Mouse (Mus musculus) T-helper 2 cell (primary cell): ENCODE measurements around the gene Megf8.

ENCODE experiments used
- in situ Hi-C: fragments of 300-600 bp; cut with MboI, MseI; formaldehyde crosslinking; loops from one replicate; pipeline ENCODE4 v1.15.1; 2025; ENCODE audit warnings: high pct_unique_total_duplicates

Gene Megf8

GRCm38 (mm10) chr7:25326233-25326632 lies 9.3 kb downstream of the Megf8 start:
- in situ Hi-C loops: loop anchor here (5.0 kb wide), 1 partner anchor 36 kb away; no protein-coding TSS in a partner anchor

GRCm38 (mm10) chr7:25333596-25334307 lies 16.8 kb downstream of the Megf8 start:
- in situ Hi-C loops: loop anchor here (10.0 kb wide), 1 partner anchor 231 kb away; no protein-coding TSS in a partner anchor

- in situ Hi-C loops: loop anchor here (10.0 kb wide), 1 partner anchor 230 kb away; no protein-coding TSS in a partner anchor
These were observed 17.5 kb downstream of the Megf8 start for GRCm38 (mm10) chr7:25334472-25334871.

- in situ Hi-C loops: loop anchor here (10.0 kb wide), 1 partner anchor 225 kb away; no protein-coding TSS in a partner anchor
These were observed 22.4 kb downstream of the Megf8 start for GRCm38 (mm10) chr7:25339329-25339728.

GRCm38 (mm10) chr7:25341000-25341784 lies 24.2 kb downstream of the Megf8 start:
- in situ Hi-C loops: no loop called here

- in situ Hi-C loops: no loop called here
These were observed 31.9 kb downstream of the Megf8 start for GRCm38 (mm10) chr7:25348861-25349260.

- in situ Hi-C loops: loop anchor here (10.0 kb wide), 1 partner anchor 704 kb away; no protein-coding TSS in a partner anchor
These were observed 41.8 kb downstream of the Megf8 start for GRCm38 (mm10) chr7:25358721-25359206.

- in situ Hi-C loops: loop anchor here (5.0 kb wide), 1 partner anchor 36 kb away; no protein-coding TSS in a partner anchor
These were observed 46.2 kb downstream of the Megf8 start for GRCm38 (mm10) chr7:25363151-25363550.

- in situ Hi-C loops: loop anchor here (5.0 kb wide), 1 partner anchor 36 kb away; no protein-coding TSS in a partner anchor
These were observed 46.7 kb downstream of the Megf8 start for GRCm38 (mm10) chr7:25363632-25364031.

- in situ Hi-C loops: no loop called here
These were observed 49.1 kb downstream of the Megf8 start for GRCm38 (mm10) chr7:25365937-25366625.

GRCm38 (mm10) chr7:25367632-25368293 lies 50.8 kb downstream of the Megf8 start:
- in situ Hi-C loops: no loop called here

- in situ Hi-C loops: no loop called here
These were observed 51.4 kb downstream of the Megf8 start for GRCm38 (mm10) chr7:25368333-25368732.

- in situ Hi-C loops: no loop called here
These were observed 52.2 kb downstream of the Megf8 start, which contains the start of gene Cnfn for GRCm38 (mm10) chr7:25369058-25369749. Gene Cnfn, minus strand, starts transcription at chr7:25369724.

- in situ Hi-C loops: no loop called here
These were observed 55.5 kb downstream of the Megf8 start for GRCm38 (mm10) chr7:25372441-25372840.

- in situ Hi-C loops: loop anchor here (25.0 kb wide), 1 partner anchor 1961 kb away; the partner anchor contains the start of gene Ltbp4
These were observed 59.6 kb downstream of the Megf8 start for GRCm38 (mm10) chr7:25376556-25376955.

- in situ Hi-C loops: loop anchor here (25.0 kb wide), 1 partner anchor 1960 kb away; the partner anchor contains the start of gene Ltbp4
These were observed 60.2 kb downstream of the Megf8 start for GRCm38 (mm10) chr7:25377100-25377700.

- in situ Hi-C loops: loop anchor here (25.0 kb wide), 1 partner anchor 1959 kb away; the partner anchor contains the start of gene Ltbp4
These were observed 61.5 kb downstream of the Megf8 start for GRCm38 (mm10) chr7:25378181-25379100.

- in situ Hi-C loops: loop anchor here (25.0 kb wide), 1 partner anchor 1958 kb away; the partner anchor contains the start of gene Ltbp4
These were observed 62.8 kb downstream of the Megf8 start for GRCm38 (mm10) chr7:25379551-25380351.
